Mouse (Mus musculus) layer of hippocampus, adult 11-12 months (tissue): ENCODE measurements around the gene Setd1a.
A peak's percentile ranks its signal among the peaks of the same experiment; 100 is the strongest.
"Not testable (repeated sequence)": the region's sequence is repeated elsewhere in the genome, so short reads cannot be mapped to it uniquely, and the experiment has no call there.

Experiments
- DNase-seq: peaks from one replicate; pipeline ENCODE4 v3.0.0; 2022; ENCODE audit warnings: low spot score

The Setd1a gene

GRCm38 (mm10) chr7:127776426-127776825 is at the start of gene Setd1a:
Gene Setd1a, plus strand, starts transcription at chr7:127776670.
- peak; percentile 88 for DNase-seq

- DNase-seq: no peak
Measured at GRCm38 (mm10) chr7:127727898-127728297, 48.6 kb upstream of the Setd1a start.

- DNase-seq: no peak
Measured at GRCm38 (mm10) chr7:127730170-127730569, 46.3 kb upstream of the Setd1a start.

- DNase-seq: not testable (repeated sequence)
Measured at GRCm38 (mm10) chr7:127732066-127732465, 44.4 kb upstream of the Setd1a start, which contains the start of gene Ctf2. Gene Ctf2, minus strand, starts transcription at chr7:127732166.

- DNase-seq: peak; percentile 86
Measured at GRCm38 (mm10) chr7:127744366-127745045, 32.0 kb upstream of the Setd1a start, which contains the start of gene Fbxl19. Gene Fbxl19, plus strand, starts transcription at chr7:127744543.

GRCm38 (mm10) chr7:127745251-127745651 is 31.2 kb upstream of the Setd1a start:
- peak; percentile 96 for DNase-seq

- DNase-seq: peak; percentile 98
Measured at GRCm38 (mm10) chr7:127745652-127746493, 30.6 kb upstream of the Setd1a start.

- no peak for DNase-seq
Measured at GRCm38 (mm10) chr7:127746494-127747491, 29.7 kb upstream of the Setd1a start.

- no peak for DNase-seq
Measured at GRCm38 (mm10) chr7:127747559-127748234, 28.8 kb upstream of the Setd1a start.

- DNase-seq: no peak
Measured at GRCm38 (mm10) chr7:127748235-127748560, 28.3 kb upstream of the Setd1a start.

GRCm38 (mm10) chr7:127750131-127751127 is 26.0 kb upstream of the Setd1a start:
- DNase-seq: peak; percentile 57

- DNase-seq: no peak
Measured at GRCm38 (mm10) chr7:127751619-127752018, 24.9 kb upstream of the Setd1a start.

- no peak for DNase-seq
Measured at GRCm38 (mm10) chr7:127752069-127752468, 24.4 kb upstream of the Setd1a start.

GRCm38 (mm10) chr7:127753158-127753557 is 23.3 kb upstream of the Setd1a start:
- DNase-seq: no peak

GRCm38 (mm10) chr7:127753741-127754140 is 22.7 kb upstream of the Setd1a start:
- DNase-seq: no peak

- no peak for DNase-seq
Measured at GRCm38 (mm10) chr7:127759716-127760115, 16.8 kb upstream of the Setd1a start.

- DNase-seq: no peak
Measured at GRCm38 (mm10) chr7:127760478-127760877, 16.0 kb upstream of the Setd1a start.

GRCm38 (mm10) chr7:127761026-127761425 is 15.4 kb upstream of the Setd1a start:
- peak; percentile 72 for DNase-seq

- DNase-seq: no peak
Measured at GRCm38 (mm10) chr7:127763642-127764041, 12.8 kb upstream of the Setd1a start.

GRCm38 (mm10) chr7:127765756-127766155 is 10.7 kb upstream of the Setd1a start:
- no peak for DNase-seq
